Mouse (Mus musculus) small intestine, adult 2 months (tissue): ENCODE measurements around the gene Gls.

Experiments
- CTCF ChIP-seq: fragments of 200-500 bp; IDR thresholded peaks from 2 replicates; pipeline ENCODE4 v1.5.1; 2012; ENCODE audit warnings: low read depth, mild to moderate bottlenecking, control low read depth, inconsistent platforms, low read length, moderate library complexity, mixed read lengths; ENCODE audit not compliant: insufficient replicate concordance, insufficient read length; ENCODE audit errors: extremely low read depth
- POLR2A ChIP-seq: fragments of 200-500 bp; IDR thresholded peaks from 2 replicates; pipeline ENCODE4 v1.6.1; 2012; ENCODE audit warnings: low read depth, mild to moderate bottlenecking, control low read depth, inconsistent platforms, low read length, moderate library complexity

GRCm38 (mm10) chr1:52258006-52258749 lies 25.1 kb upstream of the Gls start:
- no peak for TF ChIP-seq CTCF
- no peak for TF ChIP-seq POLR2A
